Mouse (Mus musculus): ENCODE results near the gene Uba1y. TPM values are rescaled to one million over a fixed set of nuclear protein-coding genes. Genes with fewer than 3 reads are reported as not detected.
"Not testable (repeated sequence)": the region's sequence is repeated elsewhere in the genome, so short reads cannot be mapped to it uniquely, and the experiment has no call there.

Uba1y gene
- polyA plus RNA-seq (2015; fragmentation: Nextera tagmentation; extraction: Ambion mirVana) = not detected in 2 replicates

DNA sequence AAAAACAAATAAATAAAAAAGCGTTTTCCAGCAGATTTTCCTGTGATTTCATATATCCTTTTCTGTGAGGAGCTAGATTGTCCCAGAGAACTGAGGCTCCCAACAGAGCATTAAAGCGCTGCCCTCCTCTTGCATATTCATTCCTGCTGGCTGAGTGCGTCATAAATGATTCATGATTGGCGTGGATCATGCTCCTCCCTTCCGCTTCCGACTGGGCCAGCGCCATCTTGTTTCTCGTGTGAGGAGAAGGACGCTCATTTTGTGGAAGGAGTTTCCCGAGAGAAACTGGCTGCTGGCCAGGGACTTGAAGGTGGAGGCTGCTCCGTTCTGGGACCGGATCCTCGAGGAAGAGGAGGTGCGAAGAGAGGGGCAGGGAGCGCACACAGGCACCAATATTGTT lies at the start of gene Uba1y:
Uba1y (plus strand) TSS at position 254 of the 400 bp plus-strand sequence.
- Histone ChIP-seq H3K4me1 (replicated peaks) (no peaks in the 10 kb centered on the region), H3K4me2 (no peak within 1 kb of the TSS), H3K9ac (no peak within 1 kb of the TSS), H3K27ac (no peak within 1 kb of the TSS), H3K36me3 (no peaks in the 10 kb centered on the region), H3K27me3 (no peaks in the 10 kb centered on the region), H3K4me3 (replicated peaks) (no peak within 1 kb of the TSS), H3K9me3 (replicated peaks) (no peaks in the 10 kb centered on the region)
- 77% methylated on average over 10 of the region's 15 CpGs for WGBS (ENCODE audit: insufficient replicate concordance)
- no peak for DNase-seq
- no peak for ATAC-seq (ENCODE audit: low read depth)

DNA sequence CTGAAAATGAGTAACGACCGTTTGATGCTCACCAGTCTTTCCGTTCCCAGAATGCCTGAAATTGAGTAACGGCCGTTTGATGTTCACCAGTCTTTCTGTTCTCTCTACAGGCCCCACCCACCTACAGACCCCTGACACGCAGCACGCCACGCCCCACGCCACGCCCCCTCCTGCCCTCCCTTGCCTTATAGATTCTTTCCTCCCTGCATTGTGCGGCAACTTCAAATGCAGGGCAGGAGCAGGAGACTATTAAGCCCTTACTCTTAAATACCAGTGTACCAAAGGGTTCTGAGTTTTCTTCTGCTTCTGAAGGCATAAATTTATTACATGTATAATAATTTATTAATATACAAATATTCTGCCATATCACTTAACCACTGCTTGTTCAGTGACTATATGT lies 21.1 kb upstream of the Uba1y start, which contains the start of gene Zfy1:
Zfy1 (minus strand) TSS at position 101 of the 400 bp plus-strand sequence.
- not testable (repeated sequence) for ATAC-seq (ENCODE audit: low read depth); H3K36me3 ChIP-seq
- 40% methylated on average over 2 of the region's 11 CpGs for WGBS (ENCODE audit: insufficient replicate concordance)

DNA sequence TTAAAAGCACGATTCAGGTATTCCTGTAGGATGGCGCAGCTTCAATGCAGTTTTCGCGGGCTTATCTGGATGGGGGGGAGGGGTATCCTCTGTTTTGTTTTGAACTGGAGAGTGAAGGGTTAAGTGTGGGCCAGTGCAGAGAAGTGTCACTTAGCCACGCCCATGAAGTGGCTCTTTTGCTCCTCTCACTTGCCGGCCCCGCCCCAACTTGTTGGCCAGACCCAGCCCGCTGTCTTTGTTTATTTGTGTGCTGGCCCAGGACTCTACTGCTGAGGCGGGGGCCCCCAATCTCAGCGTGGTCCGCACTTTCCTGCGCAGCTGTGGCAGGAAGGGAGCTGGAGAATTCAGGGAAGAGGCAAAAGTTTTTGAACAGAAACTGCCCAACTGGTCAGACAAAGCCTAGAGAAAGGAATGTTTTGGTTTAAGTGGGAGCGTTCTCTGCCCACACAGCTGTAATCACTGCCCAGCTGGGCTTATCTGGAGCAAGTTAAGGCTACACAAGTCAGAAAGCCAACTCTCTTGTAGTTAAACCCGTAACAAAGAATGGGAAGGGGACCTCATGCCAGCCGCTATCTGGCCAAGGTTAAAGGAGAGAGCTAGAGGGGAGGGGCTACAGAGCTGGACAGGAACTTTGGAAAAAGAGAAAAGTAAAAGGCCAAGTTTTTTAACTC lies 9.3 kb upstream of the Uba1y start:
- no peak overlapping the region for H3K4me3 ChIP-seq (replicated peaks)
- no peaks in the 10 kb centered on the region for H3K4me1 ChIP-seq (replicated peaks)
- 2% methylated on average over 8 of the region's 15 CpGs for WGBS (ENCODE audit: insufficient replicate concordance)
- ATAC-seq (ENCODE audit: low read depth) (0 out of 2 replicates have a peak, but pooled peaks have one; percentile 48), DNase-seq (no peak)
- no peak overlapping the region for H3K9ac ChIP-seq
- no peaks in the 10 kb centered on the region for H3K36me3 ChIP-seq
- no peaks in the 10 kb centered on the region for H3K27me3 ChIP-seq
- H3K9me3 ChIP-seq (replicated peaks) = no peaks in the 10 kb centered on the region
- no peak overlapping the region for H3K27ac ChIP-seq
- H3K4me2 ChIP-seq = no peak overlapping the region

More for the DNA sequence above, 21.1 kb upstream of the Uba1y start, which contains the start of gene Zfy1:
- H3K27me3 ChIP-seq; H3K9ac ChIP-seq; H3K4me2 ChIP-seq; DNase-seq; H3K27ac ChIP-seq; H3K4me3 ChIP-seq (replicated peaks); H3K9me3 ChIP-seq (replicated peaks); H3K4me1 ChIP-seq (replicated peaks): not testable (repeated sequence)

DNA sequence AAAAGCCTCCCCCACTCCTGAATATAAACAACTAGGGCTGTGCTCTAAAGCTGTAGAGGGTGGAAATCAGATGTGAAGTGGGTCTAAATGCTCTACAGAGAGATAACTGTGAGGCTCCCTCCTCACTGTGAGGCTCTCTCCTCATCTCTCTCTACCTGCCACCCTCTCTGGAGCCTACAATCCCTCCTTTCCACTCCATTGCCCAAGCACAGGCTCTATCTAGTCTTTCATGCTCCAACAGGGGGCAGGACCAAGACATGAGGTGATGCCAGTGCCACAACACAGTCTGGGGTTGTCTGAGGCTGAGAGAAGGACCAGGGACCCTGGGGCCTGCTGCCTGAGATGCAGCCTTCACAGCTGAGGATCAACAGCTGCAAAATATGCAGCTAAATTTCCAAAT lies 54.0 kb downstream of the Uba1y start:
- DNase-seq (no peak), ATAC-seq (ENCODE audit: low read depth) (no peak)
- Histone ChIP-seq H3K27ac (no peak overlapping the region), H3K4me2 (no peak overlapping the region), H3K4me3 (replicated peaks) (no peak overlapping the region), H3K4me1 (replicated peaks) (no peaks in the 10 kb centered on the region), H3K9ac (no peak overlapping the region), H3K27me3 (no peaks in the 10 kb centered on the region), H3K9me3 (replicated peaks) (no peaks in the 10 kb centered on the region), H3K36me3 (no peaks in the 10 kb centered on the region)

DNA sequence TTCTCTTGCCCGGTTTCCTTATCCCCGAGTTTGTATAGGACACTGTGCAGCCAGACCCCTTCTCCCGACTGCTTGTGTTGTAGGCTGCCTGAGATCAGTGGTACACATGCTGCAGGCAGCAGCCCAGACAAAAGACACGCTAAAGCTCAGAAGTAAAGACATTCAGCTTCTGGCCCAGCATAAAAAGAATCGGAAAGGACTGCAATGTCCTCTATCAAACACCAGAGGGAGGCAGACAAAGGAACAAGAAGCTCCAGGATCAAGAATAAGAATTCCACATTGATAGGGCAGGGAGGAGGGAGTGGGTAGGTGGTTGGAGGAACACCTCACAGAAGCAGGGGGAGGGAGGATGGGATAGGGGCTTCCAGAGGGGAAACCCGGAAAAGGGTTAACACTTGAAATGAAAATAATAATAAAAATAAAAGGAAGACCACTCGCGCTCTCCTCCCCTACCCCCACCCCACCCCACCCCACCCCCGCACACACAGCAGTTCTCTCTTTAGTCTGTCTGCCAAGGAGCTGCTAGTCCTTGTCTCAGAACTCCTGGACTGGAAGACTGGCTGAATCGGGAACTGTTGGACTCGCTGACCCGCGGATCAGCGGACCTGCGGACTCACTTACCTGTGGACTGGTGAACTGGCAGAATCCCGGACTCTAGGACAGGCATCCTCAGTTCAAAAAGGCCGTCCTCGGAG lies 54.6 kb downstream of the Uba1y start:
- no peak for DNase-seq
- H3K9ac ChIP-seq = no peak overlapping the region
- no peak overlapping the region for H3K4me2 ChIP-seq
- no peaks in the 10 kb centered on the region for H3K27me3 ChIP-seq
- no peak for ATAC-seq (ENCODE audit: low read depth)
- H3K36me3 ChIP-seq = no peaks in the 10 kb centered on the region
- no peak overlapping the region for H3K27ac ChIP-seq
- H3K4me3 ChIP-seq (replicated peaks) = no peak overlapping the region
- no peaks in the 10 kb centered on the region for H3K4me1 ChIP-seq (replicated peaks)
- 39% methylated on average over 14 of the region's 18 CpGs for WGBS (ENCODE audit: insufficient replicate concordance)
- no peaks in the 10 kb centered on the region for H3K9me3 ChIP-seq (replicated peaks)

Other genes starting within 250 kb of the Uba1y start
- gene Zfy1, start 21.2 kb upstream of the Uba1y start, polyA plus RNA-seq (2015; fragmentation: Nextera tagmentation; extraction: Ambion mirVana) = not detected in 2 replicates
- gene Kdm5d, start 79.1 kb downstream of the Uba1y start, polyA plus RNA-seq (2015; fragmentation: Nextera tagmentation; extraction: Ambion mirVana) = 1.4 and 2.3 TPM in 2 replicates
- 17.1 and 25.0 TPM in 2 replicates for gene Eif2s3y, start 191.9 kb downstream of the Uba1y start, polyA plus RNA-seq (2015; fragmentation: Nextera tagmentation; extraction: Ambion mirVana)

All from liver, embryonic 13.5 days (tissue).